Mouse (Mus musculus) lung, postnatal 25 days (tissue): ENCODE data around the gene Rab43.
"Not testable (repeated sequence)": the region's sequence is repeated elsewhere in the genome, so short reads cannot be mapped to it uniquely, and the experiment has no call there.

Experiments
- DNase-seq: peaks from one replicate; pipeline ENCODE4 v3.0.0; 2022; ENCODE audit warnings: low spot score

Rab43 gene

GRCm38 (mm10) chr6:87786621-87787020, 25.3 kb downstream of the Rab43 start:
- DNase-seq = no peak

- DNase-seq = no peak
Measured at GRCm38 (mm10) chr6:87784033-87784432, 27.9 kb downstream of the Rab43 start.

- DNase-seq = no peak
Measured at GRCm38 (mm10) chr6:87780546-87781301, 31.2 kb downstream of the Rab43 start.

- DNase-seq = no peak
Measured at GRCm38 (mm10) chr6:87779174-87780165, 32.5 kb downstream of the Rab43 start.

GRCm38 (mm10) chr6:87778294-87779173, 33.4 kb downstream of the Rab43 start:
- DNase-seq = no peak

- no peak for DNase-seq
Measured at GRCm38 (mm10) chr6:87777842-87778241, 34.1 kb downstream of the Rab43 start, which contains the start of gene Gp9. TSS of gene Gp9 (plus strand) at chr6:87778072.

GRCm38 (mm10) chr6:87776663-87777062, 35.3 kb downstream of the Rab43 start:
- DNase-seq = no peak

- no peak for DNase-seq
Measured at GRCm38 (mm10) chr6:87775588-87776245, 36.2 kb downstream of the Rab43 start.

- no peak for DNase-seq
Measured at GRCm38 (mm10) chr6:87774909-87775308, 37.1 kb downstream of the Rab43 start.

- no peak for DNase-seq
Measured at GRCm38 (mm10) chr6:87774466-87774865, 37.5 kb downstream of the Rab43 start.

- DNase-seq = no peak
Measured at GRCm38 (mm10) chr6:87770626-87771025, 41.3 kb downstream of the Rab43 start.

- DNase-seq = not testable (repeated sequence)
Measured at GRCm38 (mm10) chr6:87764296-87764695, 47.7 kb downstream of the Rab43 start.

GRCm38 (mm10) chr6:87763376-87764280, 48.3 kb downstream of the Rab43 start:
- DNase-seq = peak; percentile 62

GRCm38 (mm10) chr6:87762161-87762560, 49.8 kb downstream of the Rab43 start:
- no peak for DNase-seq

- DNase-seq = no peak
Measured at GRCm38 (mm10) chr6:87759850-87760249, 52.1 kb downstream of the Rab43 start.

GRCm38 (mm10) chr6:87759404-87759803, 52.6 kb downstream of the Rab43 start:
- DNase-seq = no peak

- no peak for DNase-seq
Measured at GRCm38 (mm10) chr6:87756896-87757295, 55.1 kb downstream of the Rab43 start.

- DNase-seq = no peak
Measured at GRCm38 (mm10) chr6:87755196-87755595, 56.8 kb downstream of the Rab43 start.

- no peak for DNase-seq
Measured at GRCm38 (mm10) chr6:87751574-87751973, 60.4 kb downstream of the Rab43 start.
